Mouse (Mus musculus) MEL (cell line): ENCODE data around the gene Olfr1020. TPM values are rescaled to one million over a fixed set of nuclear protein-coding genes. Genes with fewer than 3 reads are reported as not detected.

Experiments used
- DNase-seq: peaks from one replicate; pipeline ENCODE4 v3.0.0; 2011; ENCODE audit warnings: low read depth, low spot score
- H3K27ac ChIP-seq: 2 replicates; pipeline ENCODE4 v1.5.1; 2012; ENCODE audit warnings: low read depth, mild to moderate bottlenecking, control low read depth, low read length, moderate library complexity; ENCODE audit not compliant: control insufficient read depth
- H3K27me3 ChIP-seq, 2 experiments: fragments of 150-350 bp in 1 of 2; sonication (generic) in 1 of 2; 2 replicates each; pipeline ENCODE4 v1.6.1; 2012; ENCODE audit warnings: low read length in 2 of 2, mild to moderate bottlenecking in 2 of 2, improper control_type of control experiment in 1 of 2, moderate library complexity in 1 of 2; ENCODE audit not compliant: insufficient read depth in 2 of 2, control insufficient read depth in 1 of 2
- H3K36me3 ChIP-seq, 2 experiments: 2 replicates each; pipeline ENCODE4 v1.6.1; 2012 to 2014; ENCODE audit warnings: low read length in 2 of 2, improper control_type of control experiment in 1 of 2, inconsistent platforms in 1 of 2, mild to moderate bottlenecking in 1 of 2; ENCODE audit not compliant: insufficient read depth in 2 of 2, control insufficient read depth in 1 of 2
- H3K4me1 ChIP-seq, 2 experiments: fragments of 150-350 bp in 1 of 2; sonication (generic) in 1 of 2; 2 replicates each; pipeline ENCODE4 v1.6.1; 2012; ENCODE audit warnings: low read length in 2 of 2, improper control_type of control experiment in 1 of 2, mild to moderate bottlenecking in 1 of 2; ENCODE audit not compliant: insufficient read depth in 2 of 2, control insufficient read depth in 1 of 2
- H3K4me3 ChIP-seq, 2 experiments: fragments of 150-350 bp in 1 of 2; sonication (generic) in 1 of 2; 2 replicates each; pipeline ENCODE4 v1.5.1; 2012; ENCODE audit warnings: low read depth in 2 of 2, low read length in 2 of 2, mild to moderate bottlenecking in 2 of 2, moderate library complexity in 2 of 2, control low read depth in 1 of 2, improper control_type of control experiment in 1 of 2; ENCODE audit not compliant: control insufficient read depth in 1 of 2, insufficient read depth in 1 of 2
- H3K79me2 ChIP-seq: 2 replicates; pipeline ENCODE4 v1.6.1; 2012; ENCODE audit warnings: mild to moderate bottlenecking, low read length, moderate library complexity; ENCODE audit not compliant: control insufficient read depth, poor library complexity, insufficient read depth
- H3K9ac ChIP-seq: 2 replicates; pipeline ENCODE4 v1.6.1; 2012; ENCODE audit warnings: low read depth, mild to moderate bottlenecking, control low read depth, low read length, moderate library complexity; ENCODE audit not compliant: control insufficient read depth, poor library complexity, severe bottlenecking
- H3K9me3 ChIP-seq: fragments of 150-350 bp; sonication (generic); replicated peaks from 2 replicates; pipeline ENCODE4 v1.6.1; 2012; ENCODE audit warnings: mild to moderate bottlenecking, low read length, improper control_type of control experiment, moderate library complexity; ENCODE audit not compliant: insufficient read depth
- E2F4 ChIP-seq: IDR thresholded peaks from 2 replicates; pipeline ENCODE4 v1.6.1; 2011; ENCODE audit warnings: low read depth, low read length, improper control_type of control experiment, borderline replicate concordance
- EP300 ChIP-seq, 2 experiments: IDR thresholded peaks; 2 replicates each; pipeline ENCODE4 v1.6.1; 2011; ENCODE audit warnings: improper control_type of control experiment in 2 of 2, low read length in 2 of 2, low read depth in 1 of 2, mild to moderate bottlenecking in 1 of 2
- GABPA ChIP-seq: IDR thresholded peaks from 2 replicates; pipeline ENCODE4 v1.6.1; 2012; ENCODE audit warnings: low read depth, mild to moderate bottlenecking, inconsistent platforms, low read length, improper control_type of control experiment, moderate library complexity
- GATA1 ChIP-seq: IDR thresholded peaks from 2 replicates; pipeline ENCODE4 v1.6.1; 2011; ENCODE audit warnings: low read depth, low read length, improper control_type of control experiment
- HCFC1 ChIP-seq: IDR thresholded peaks from 2 replicates; pipeline ENCODE4 v1.6.1; 2012; ENCODE audit warnings: low read depth, mild to moderate bottlenecking, inconsistent platforms, low read length, improper control_type of control experiment, moderate library complexity
- JUND ChIP-seq: IDR thresholded peaks from 2 replicates; pipeline ENCODE4 v1.6.1; 2011; ENCODE audit warnings: low read depth, mild to moderate bottlenecking, improper control_type of control experiment, low read length
- KAT2A ChIP-seq: conservative IDR thresholded peaks from 2 replicates; pipeline ENCODE4 v1.6.1; 2012; ENCODE audit warnings: low read depth, low read length, improper control_type of control experiment, inconsistent platforms
- MAFK ChIP-seq: IDR thresholded peaks from 2 replicates; pipeline ENCODE4 v1.6.1; 2011; ENCODE audit warnings: low read depth, mild to moderate bottlenecking, low read length, improper control_type of control experiment, borderline replicate concordance
- MAZ ChIP-seq: IDR thresholded peaks from 2 replicates; pipeline ENCODE4 v1.6.1; 2012; ENCODE audit warnings: low read depth, mild to moderate bottlenecking, inconsistent platforms, low read length, improper control_type of control experiment
- MEF2A ChIP-seq: IDR thresholded peaks from 2 replicates; pipeline ENCODE4 v1.6.1; 2014; ENCODE audit warnings: low read depth, mild to moderate bottlenecking, inconsistent platforms, low read length, improper control_type of control experiment; ENCODE audit not compliant: poor library complexity, insufficient replicate concordance, severe bottlenecking; ENCODE audit errors: extremely low read depth
- MYB ChIP-seq: IDR thresholded peaks from 2 replicates; pipeline ENCODE4 v1.6.1; 2011; ENCODE audit warnings: mild to moderate bottlenecking, low read depth, low read length, improper control_type of control experiment
- MYC ChIP-seq: IDR thresholded peaks from 2 replicates; pipeline ENCODE4 v1.6.1; 2011; ENCODE audit warnings: low read depth, mild to moderate bottlenecking, low read length, improper control_type of control experiment, moderate library complexity
- NELFE ChIP-seq: IDR thresholded peaks from 2 replicates; pipeline ENCODE4 v1.6.1; 2011; ENCODE audit warnings: low read depth, low read length, improper control_type of control experiment
- POLR2AphosphoS2 ChIP-seq: IDR thresholded peaks from 2 replicates; pipeline ENCODE4 v1.6.1; 2011; ENCODE audit warnings: low read length, improper control_type of control experiment
- POLR2AphosphoS5 ChIP-seq: IDR thresholded peaks from 2 replicates; pipeline ENCODE4 v1.6.1; 2012; ENCODE audit warnings: low read depth, borderline replicate concordance, mild to moderate bottlenecking, inconsistent platforms, low read length, moderate library complexity, mixed read lengths
- RAD21 ChIP-seq: IDR thresholded peaks from 2 replicates; pipeline ENCODE4 v1.6.1; 2011; ENCODE audit warnings: mild to moderate bottlenecking, low read depth, low read length, improper control_type of control experiment
- SIN3A ChIP-seq: IDR thresholded peaks from 2 replicates; pipeline ENCODE4 v1.6.1; 2012; ENCODE audit warnings: low read length, improper control_type of control experiment, inconsistent platforms
- TAL1 ChIP-seq: IDR thresholded peaks from 2 replicates; pipeline ENCODE4 v1.6.1; 2012; ENCODE audit warnings: mild to moderate bottlenecking, inconsistent platforms, low read length, moderate library complexity, mixed read lengths
- TBP ChIP-seq: IDR thresholded peaks from 2 replicates; pipeline ENCODE4 v1.8.0; 2011; ENCODE audit warnings: low read depth, low read length, improper control_type of control experiment
- TCF12 ChIP-seq: IDR thresholded peaks from 2 replicates; pipeline ENCODE4 v1.6.1; 2014; ENCODE audit warnings: low read depth, mild to moderate bottlenecking, inconsistent platforms, low read length, improper control_type of control experiment, moderate library complexity
- UBTF ChIP-seq: IDR thresholded peaks from 2 replicates; pipeline ENCODE4 v1.6.1; 2012; ENCODE audit warnings: low read depth, mild to moderate bottlenecking, inconsistent platforms, low read length, improper control_type of control experiment, moderate library complexity, borderline replicate concordance; ENCODE audit not compliant: insufficient read depth
- USF1 ChIP-seq: IDR thresholded peaks from 2 replicates; pipeline ENCODE4 v1.6.1; 2014; ENCODE audit warnings: low read depth, mild to moderate bottlenecking, inconsistent platforms, low read length, improper control_type of control experiment, moderate library complexity
- ZKSCAN1 ChIP-seq: IDR thresholded peaks from 2 replicates; pipeline ENCODE4 v1.6.1; 2012; ENCODE audit warnings: low read depth, mild to moderate bottlenecking, inconsistent platforms, low read length, improper control_type of control experiment, moderate library complexity
- ZMIZ1 ChIP-seq: IDR thresholded peaks from 2 replicates; pipeline ENCODE4 v1.6.1; 2012; ENCODE audit warnings: low read depth, mild to moderate bottlenecking, inconsistent platforms, low read length, improper control_type of control experiment, moderate library complexity
- polyA plus RNA-seq, 2 experiments: library from polyadenylated mRNA; stranded (reverse) in 1 of 2; unstranded in 1 of 2; fragments of >175 nt in 1 of 2; fragments of >200 nt in 1 of 2; gene quantifications; 2 replicates each; pipeline versions ENCODE4 v1.2.1 to v1.2.4; 2012; ENCODE audit warnings: low replicate concordance in 2 of 2, low read depth in 1 of 2; ENCODE audit not compliant: insufficient read length in 2 of 2, insufficient read depth in 1 of 2, missing spikeins in 1 of 2
- total RNA-seq: library from RNA; depleted of rRNA; stranded (reverse); fragments of 300-350 nt; gene quantifications from 2 replicates; pipeline ENCODE4 v1.2.3, GENCODE M21; 2012; rRNA removed

Gene Olfr1020
- not detected in 2 replicates for total RNA-seq
- polyA plus RNA-seq, result not detected

DNA sequence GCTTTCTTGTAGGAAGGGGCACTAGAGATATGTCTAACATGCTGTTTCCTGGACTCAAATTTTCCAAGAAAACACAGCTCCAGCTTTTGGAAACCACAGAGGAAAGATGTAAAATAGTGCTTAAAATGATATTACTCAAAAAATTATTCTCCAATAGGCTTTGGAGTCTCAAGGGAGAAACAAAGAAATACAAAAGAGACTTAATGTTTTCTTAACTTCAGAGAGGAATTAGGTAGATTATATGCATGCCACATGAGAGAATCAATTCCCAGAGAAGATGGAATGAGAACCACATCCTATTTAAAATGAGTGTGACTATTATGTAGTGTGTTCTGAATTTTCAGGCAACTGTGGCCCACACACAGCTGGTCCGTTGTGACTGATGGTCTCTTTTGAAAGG lies at the start of gene Olfr1020:
TSS of gene Olfr1020 (plus strand) at position 301 of the 400 bp plus-strand sequence.
- H3K4me1 ChIP-seq, result no peaks in the 10 kb centered on the region
- H3K36me3 ChIP-seq, result no peaks in the 10 kb centered on the region
- H3K27ac ChIP-seq, result no peak within 1 kb of the TSS
- no peaks in the 10 kb centered on the region for H3K9me3 ChIP-seq
- H3K4me3 ChIP-seq, result no peak within 1 kb of the TSS
- H3K9ac ChIP-seq, result no peak within 1 kb of the TSS
- DNase-seq, result no peak
- H3K79me2 ChIP-seq, result no peaks in the 10 kb centered on the region
- TF ChIP-seq TBP (no peak), POLR2AphosphoS2 (no peak), EP300 (IDR thresholded peaks at IDR 0.05; ENCODE audit: low read depth in 1 of 2, low read length in 2 of 2) (no peak), KAT2A (no peak), MYC (no peak), E2F4 (no peak), TCF12 (no peak), JUND (no peak), MYB (no peak), USF1 (no peak), ZMIZ1 (no peak)
- TF ChIP-seq, all 39 proteins: peak for 0
- no peaks in the 10 kb centered on the region for H3K27me3 ChIP-seq

DNA sequence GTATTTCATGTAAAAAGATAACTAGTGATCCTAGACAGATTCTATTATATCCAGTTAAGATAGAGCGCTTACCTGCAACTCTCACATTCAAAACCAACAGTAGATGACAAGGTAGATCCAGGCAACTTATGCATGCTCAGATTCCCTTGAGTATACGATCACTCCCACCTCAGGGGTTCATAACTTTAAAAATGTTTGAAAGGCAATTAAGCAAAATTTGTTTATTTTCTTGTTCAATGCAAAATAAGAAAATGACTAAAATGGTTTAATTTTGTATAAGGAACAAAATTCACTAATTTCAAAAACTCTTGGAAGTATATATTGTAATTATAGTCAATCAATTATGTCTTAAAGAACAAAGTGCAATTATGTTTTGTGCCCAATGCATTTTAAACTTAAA lies 44.4 kb upstream of the Olfr1020 start, which contains the start of gene Olfr1016:
TSS of gene Olfr1016 (minus strand) at position 101 of the 400 bp plus-strand sequence.
- no peaks in the 10 kb centered on the region for H3K79me2 ChIP-seq
- H3K9ac ChIP-seq, result no peak within 1 kb of the TSS
- no peak for DNase-seq
- no peaks in the 10 kb centered on the region for H3K27me3 ChIP-seq
- no peak within 1 kb of the TSS for H3K27ac ChIP-seq
- no peak within 1 kb of the TSS for H3K4me3 ChIP-seq
- H3K36me3 ChIP-seq, result no peaks in the 10 kb centered on the region
- no peaks in the 10 kb centered on the region for H3K9me3 ChIP-seq
- H3K4me1 ChIP-seq, result no peaks in the 10 kb centered on the region
- TF ChIP-seq MAFK (no peak), RAD21 (no peak), GATA1 (no peak), MAZ (no peak), MEF2A (no peak), TAL1 (no peak), POLR2AphosphoS2 (no peak), ZKSCAN1 (no peak), EP300 (IDR thresholded peaks at IDR 0.05; ENCODE audit: low read depth in 1 of 2, low read length in 2 of 2) (no peak), SIN3A (no peak), USF1 (no peak), TCF12 (no peak), HCFC1 (no peak), GABPA (no peak), KAT2A (no peak), NELFE (no peak), E2F4 (no peak), MYB (no peak), UBTF (no peak), POLR2AphosphoS5 (no peak)
- TF ChIP-seq, all 39 proteins: peak for 0
